Mouse (Mus musculus) neural tube, postnatal 0 days (tissue): Measurements from ENCODE around the gene Gpr6. TPM values are rescaled to one million over a fixed set of nuclear protein-coding genes. Genes with fewer than 3 reads are reported as not detected.

ENCODE experiments used
- polyA plus RNA-seq: library from polyadenylated mRNA; unstranded; fragments of >200 nt; fragmentation: Nextera tagmentation; extraction: Ambion mirVana; gene quantifications from 2 replicates; pipeline ENCODE4 v1.2.1, GENCODE M21; 2015

Gene Gpr6
- 2.1 and 2.4 TPM in 2 replicates for polyA plus RNA-seq

DNA sequence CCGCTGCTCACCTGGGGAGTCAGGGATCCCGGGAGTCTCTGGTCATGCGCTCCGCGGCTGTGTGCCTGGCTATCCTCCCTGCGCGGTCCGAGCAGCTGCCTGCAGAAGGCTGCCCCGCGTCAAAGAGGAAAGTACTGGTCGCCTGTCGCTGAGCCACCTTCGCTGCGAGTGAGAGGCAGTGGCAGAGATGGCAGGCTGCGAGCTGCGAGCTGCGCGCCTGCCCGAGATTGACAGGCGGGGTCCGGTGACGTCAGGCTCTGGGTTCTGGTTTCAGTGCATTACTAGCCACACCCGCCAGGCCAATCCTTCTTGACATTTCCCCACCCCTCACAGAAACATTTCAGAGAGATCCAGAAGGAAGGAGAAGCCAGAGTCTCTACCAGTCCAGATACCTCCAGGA is at the start of gene Gpr6:
Gene Gpr6 (minus strand): TSS at position 170 of the 400 bp plus-strand sequence.

Other genes with a start within 250 kb of the Gpr6 start
- gene Cdc40, start 189.0 kb downstream of the Gpr6 start, polyA plus RNA-seq = 15.5 and 15.7 TPM in 2 replicates
- gene Wasf1, start 188.8 kb downstream of the Gpr6 start, polyA plus RNA-seq = 99.0 and 113 TPM in 2 replicates
- gene Fig4, start 231.0 kb upstream of the Gpr6 start, polyA plus RNA-seq = 28.8 and 29.5 TPM in 2 replicates
- 0.25 and 0.28 TPM in 2 replicates for gene Ak9, start 231.7 kb upstream of the Gpr6 start, polyA plus RNA-seq